Mouse (Mus musculus) midbrain, embryonic 10.5 days (tissue): ENCODE measurements around the gene Cnot9. TPM values are rescaled to one million over a fixed set of nuclear protein-coding genes. Genes with fewer than 3 reads are reported as not detected.
A peak's percentile ranks its signal among the peaks of the same experiment; 100 is the strongest.

ENCODE experiments used
- DNase-seq: peaks from one replicate; pipeline ENCODE4 v3.0.0-alpha.2; 2017; ENCODE audit warnings: low spot score
- H3K27ac ChIP-seq: fragments of 300-500 bp; sonication (generic); replicated peaks from 2 replicates; pipeline ENCODE4 v1.5.1; 2016; ENCODE audit warnings: mild to moderate bottlenecking
- H3K27me3 ChIP-seq: fragments of 300-500 bp; sonication (generic); 2 replicates; pipeline ENCODE4 v1.6.1; 2016; ENCODE audit warnings: low read depth, mild to moderate bottlenecking; ENCODE audit not compliant: poor library complexity, severe bottlenecking
- H3K36me3 ChIP-seq: fragments of 300-500 bp; sonication (generic); 2 replicates; pipeline ENCODE4 v1.6.1; 2016; ENCODE audit warnings: mild to moderate bottlenecking, moderate library complexity
- H3K4me1 ChIP-seq: fragments of 300-500 bp; sonication (generic); 2 replicates; pipeline ENCODE4 v1.6.1; 2016
- H3K4me3 ChIP-seq: fragments of 300-500 bp; sonication (generic); 2 replicates; pipeline ENCODE4 v1.5.1; 2016; ENCODE audit warnings: mild to moderate bottlenecking, moderate library complexity
- H3K9me3 ChIP-seq: fragments of 300-500 bp; sonication (generic); replicated peaks from 2 replicates; pipeline ENCODE4 v1.6.1; 2016; ENCODE audit warnings: mild to moderate bottlenecking
- WGBS: fragments of 180-500 bp; shearing (Covaris S2); methylation state at CpG from one replicate; pipeline ENCODE4 v1.1.7; 2016; 5-methylcytosine and 5-hydroxymethylcytosine counted together
- polyA plus RNA-seq: library from polyadenylated mRNA; unstranded; fragments of >200 nt; fragmentation: Nextera tagmentation; extraction: Ambion mirVana; gene quantifications from 2 replicates; pipeline ENCODE4 v1.2.1, GENCODE M21; 2016

Cnot9 gene
- polyA plus RNA-seq, 1 experiment from 2014 or later: 104 TPM

DNA sequence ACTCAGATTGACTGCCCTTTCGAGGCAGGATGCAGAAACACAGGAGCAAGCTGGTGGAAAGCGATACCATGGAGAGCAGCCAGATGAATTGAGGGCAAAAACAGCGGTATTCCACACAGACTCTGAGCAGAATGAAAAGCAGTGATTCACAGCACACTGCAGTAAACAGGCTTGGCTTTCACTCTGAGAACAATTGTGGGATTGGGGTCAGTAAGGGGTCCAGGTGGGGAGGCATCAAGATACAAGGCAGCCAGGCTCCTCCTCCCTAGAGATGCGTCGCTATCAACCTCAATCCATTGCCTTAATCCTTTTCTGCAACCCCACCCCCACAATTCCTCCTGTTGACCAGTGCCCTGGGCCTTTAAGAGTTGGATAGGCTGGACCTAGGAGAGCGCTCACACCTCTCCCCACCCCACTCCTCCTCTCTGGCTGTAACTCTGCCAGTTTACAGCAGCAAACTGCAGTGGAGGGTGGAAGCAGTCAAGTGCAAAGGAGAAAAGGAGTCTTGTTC lies 36.6 kb downstream of the Cnot9 start, which contains the start of gene Plcd4:
TSS of gene Plcd4 (plus strand) at position 438 of the 511 bp plus-strand sequence.
- Histone ChIP-seq H3K27ac (peak within 1 kb of the TSS; percentile 61), H3K36me3 (no peaks in the 10 kb centered on the region), H3K27me3 (no peaks in the 10 kb centered on the region), H3K4me3 (peak within 1 kb of the TSS; percentile 30), H3K9me3 (no peaks in the 10 kb centered on the region), H3K4me1 (peaks cover 27% of the 10 kb centered on the region)
- DNase-seq: peak; percentile 22
- WGBS: 9% methylated on average over 6 of the region's 6 CpGs

DNA sequence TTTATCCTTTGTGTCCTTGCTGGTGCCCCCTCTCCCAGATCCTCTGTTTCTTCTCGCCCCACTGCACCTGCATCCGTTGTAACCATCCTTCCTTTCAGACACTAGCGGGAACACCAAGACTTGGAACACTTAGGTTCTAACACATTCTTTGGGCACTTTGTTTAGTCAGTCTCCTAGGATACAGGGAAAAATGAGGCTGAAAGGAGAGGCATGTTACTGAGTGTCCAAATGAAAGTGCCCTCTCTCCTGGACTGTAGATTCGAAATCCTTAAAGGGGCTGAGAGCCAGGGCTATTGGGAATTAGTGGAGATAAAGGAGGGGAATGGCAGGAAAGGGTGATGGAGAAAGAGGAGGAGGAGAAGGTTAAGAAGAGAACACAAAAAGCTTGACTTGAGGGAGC lies 38.3 kb downstream of the Cnot9 start, which contains the start of gene Usp37:
TSS of gene Usp37 (minus strand) at position 101 of the 400 bp plus-strand sequence.
- H3K4me3 ChIP-seq: no peak within 1 kb of the TSS
- WGBS: 32% methylated on average over 4 of the region's 4 CpGs
- DNase-seq: no peak
- H3K9me3 ChIP-seq: no peaks in the 10 kb centered on the region
- no peaks in the 10 kb centered on the region for H3K27me3 ChIP-seq
- no peaks in the 10 kb centered on the region for H3K36me3 ChIP-seq
- peaks cover 27% of the 10 kb centered on the region for H3K4me1 ChIP-seq
- H3K27ac ChIP-seq: peak within 1 kb of the TSS; percentile 23

DNA sequence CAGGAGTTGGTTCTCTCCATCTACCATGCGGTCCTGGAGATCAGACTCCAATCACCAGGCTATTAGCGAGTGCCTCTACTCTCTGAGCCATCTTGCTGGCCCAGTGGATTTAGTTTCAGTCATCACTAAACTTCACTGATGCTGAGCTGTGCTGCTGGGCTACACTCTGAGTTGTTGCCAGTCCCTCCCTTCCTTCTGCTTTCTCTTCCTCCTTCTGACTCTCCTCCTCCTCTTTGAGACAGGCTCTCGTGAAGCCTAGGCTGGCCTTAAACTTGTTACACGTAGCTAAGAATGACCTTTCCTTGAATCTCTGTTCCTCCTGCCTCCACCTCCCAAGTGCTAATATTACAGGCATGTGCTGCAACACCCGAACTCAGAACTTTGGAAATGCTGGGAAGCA lies 53.2 kb downstream of the Cnot9 start:
- Histone ChIP-seq H3K27me3 (no peaks in the 10 kb centered on the region), H3K27ac (no peak overlapping the region), H3K4me3 (no peak overlapping the region), H3K36me3 (peaks cover 13% of the 10 kb centered on the region), H3K9me3 (no peaks in the 10 kb centered on the region), H3K4me1 (no peaks in the 10 kb centered on the region)
- WGBS: 88% methylated on average over 5 of the region's 5 CpGs
- no peak for DNase-seq

DNA sequence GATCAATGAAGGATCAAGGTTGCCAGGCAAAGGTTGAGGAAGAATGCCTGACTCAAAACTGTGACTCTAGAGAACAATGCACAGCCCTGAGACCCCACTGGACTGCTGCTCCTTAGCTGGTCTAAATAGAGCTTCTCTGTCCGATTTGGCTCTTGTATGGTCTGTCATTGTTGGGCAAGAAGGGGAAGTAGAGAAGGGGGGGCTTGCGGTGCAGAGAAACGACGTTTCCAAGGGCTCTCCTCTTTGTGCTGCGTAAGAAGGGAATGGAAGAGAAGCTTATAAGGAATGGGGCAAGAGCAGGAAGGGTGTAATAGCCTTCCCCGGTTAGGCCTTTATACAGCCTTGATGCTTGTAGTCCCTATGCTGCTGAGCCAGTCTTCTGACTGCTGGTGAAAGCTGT lies 60.0 kb downstream of the Cnot9 start:
- no peak for DNase-seq
- no peak overlapping the region for H3K4me3 ChIP-seq
- peaks cover 81% of the 10 kb centered on the region for H3K36me3 ChIP-seq
- no peaks in the 10 kb centered on the region for H3K4me1 ChIP-seq
- H3K9me3 ChIP-seq: no peaks in the 10 kb centered on the region
- no peaks in the 10 kb centered on the region for H3K27me3 ChIP-seq
- WGBS: 68% methylated on average over 6 of the region's 6 CpGs
- no peak overlapping the region for H3K27ac ChIP-seq

DNA sequence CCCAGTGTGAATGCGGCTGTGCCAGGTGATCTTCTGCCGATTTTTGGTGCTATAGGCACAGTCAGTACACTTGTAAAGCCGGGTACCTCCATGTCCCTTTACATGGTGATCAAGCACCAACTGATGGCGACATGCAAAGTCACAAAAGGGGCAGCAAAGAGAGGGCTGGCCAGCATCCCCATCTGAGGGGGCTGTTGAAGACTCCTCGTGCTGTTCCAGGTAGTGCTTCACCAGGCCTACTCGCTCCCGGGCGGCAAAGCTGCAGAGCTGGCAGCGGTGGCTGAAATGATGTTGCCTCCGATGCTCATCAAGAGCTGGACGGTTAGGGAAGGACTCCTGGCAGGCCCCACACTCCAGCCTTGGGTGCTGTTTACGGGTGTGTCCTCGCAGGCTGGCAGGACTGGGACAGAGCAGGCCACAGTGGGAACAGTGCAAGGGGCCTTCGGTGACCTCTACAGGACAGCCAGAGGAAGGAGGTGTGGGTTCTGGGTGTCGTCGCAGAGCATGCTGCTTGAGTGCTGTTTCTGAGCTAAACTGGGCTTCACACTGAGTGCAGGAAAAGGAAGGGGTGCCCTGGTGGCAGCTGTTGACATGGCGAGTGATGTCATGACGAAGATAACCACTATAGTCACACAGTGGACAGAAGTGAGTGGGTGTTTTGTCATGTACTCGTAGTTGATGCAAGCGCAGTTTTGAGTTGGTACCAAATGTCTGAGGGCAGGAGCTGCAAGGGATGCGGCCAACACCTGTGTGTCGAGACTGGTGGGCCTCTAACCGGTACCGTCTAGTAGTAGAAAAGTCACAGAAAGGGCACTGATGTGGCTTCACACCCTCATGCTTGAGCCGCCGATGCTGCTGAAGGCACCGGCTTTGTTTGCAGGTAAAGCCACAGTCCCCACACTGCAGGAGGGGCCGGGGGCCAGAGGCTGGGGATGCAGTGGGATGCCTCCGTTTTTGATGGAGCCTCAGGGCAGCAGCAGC lies 64.2 kb downstream of the Cnot9 start:
- no peak overlapping the region for H3K27ac ChIP-seq
- H3K4me3 ChIP-seq: no peak overlapping the region
- 94% methylated on average over 29 of the region's 29 CpGs for WGBS
- no peaks in the 10 kb centered on the region for H3K4me1 ChIP-seq
- H3K36me3 ChIP-seq: peaks cover 100% of the 10 kb centered on the region
- no peaks in the 10 kb centered on the region for H3K27me3 ChIP-seq
- DNase-seq: no peak
- no peaks in the 10 kb centered on the region for H3K9me3 ChIP-seq

Other genes with a start within 250 kb of the Cnot9 start
- 0.25 TPM in 2 replicates for gene Gpbar1, start 227.5 kb upstream of the Cnot9 start, polyA plus RNA-seq
- gene Aamp, start 221.3 kb upstream of the Cnot9 start, polyA plus RNA-seq: 241 and 246 TPM in 2 replicates
- 99.5 and 107 TPM in 2 replicates for gene Pnkd, start 221.1 kb upstream of the Cnot9 start, polyA plus RNA-seq
- 8.6 TPM in 2 replicates for gene Tmbim1, start 200.4 kb upstream of the Cnot9 start, polyA plus RNA-seq
- 0.12 and 0.22 TPM in 2 replicates for gene Catip, start 143.9 kb upstream of the Cnot9 start, polyA plus RNA-seq
- gene Slc11a1, start 130.9 kb upstream of the Cnot9 start, polyA plus RNA-seq: 1.4 and 2.2 TPM in 2 replicates
- gene Ctdsp1, start 114.5 kb upstream of the Cnot9 start, polyA plus RNA-seq: 31.8 and 34.4 TPM in 2 replicates
- 0.15 and 0.25 TPM in 2 replicates for gene Vil1, start 96.7 kb upstream of the Cnot9 start, polyA plus RNA-seq
- gene Plcd4, start 36.8 kb downstream of the Cnot9 start, polyA plus RNA-seq: 2.0 and 2.8 TPM in 2 replicates
- 50.1 and 51.5 TPM in 2 replicates for gene Usp37, start 38.2 kb downstream of the Cnot9 start, polyA plus RNA-seq
- 9.3 and 10.0 TPM in 2 replicates for gene Zfp142, start 82.2 kb downstream of the Cnot9 start, polyA plus RNA-seq
- 18.9 and 20.2 TPM in 2 replicates for gene Bcs1l, start 82.2 kb downstream of the Cnot9 start, polyA plus RNA-seq
- 33.7 and 37.8 TPM in 2 replicates for gene Rnf25, start 95.3 kb downstream of the Cnot9 start, polyA plus RNA-seq
- 13.8 and 17.3 TPM in 2 replicates for gene Stk36, start 95.4 kb downstream of the Cnot9 start, polyA plus RNA-seq
- gene Ttll4, start 155.7 kb downstream of the Cnot9 start, polyA plus RNA-seq: 42.6 and 43.6 TPM in 2 replicates
- 6.7 and 6.9 TPM in 2 replicates for gene Cyp27a1, start 207.5 kb downstream of the Cnot9 start, polyA plus RNA-seq
- not detected in 2 replicates for gene Prkag3, start 243.2 kb downstream of the Cnot9 start, polyA plus RNA-seq